Mouse (Mus musculus) heart, adult 9 months (tissue): Measurements from ENCODE around the gene Stox2.

Source experiments
- DNase-seq, 2 experiments: peaks; one replicate each; pipeline ENCODE4 v3.0.0; 2022; ENCODE audit warnings: low spot score in 2 of 2

The Stox2 gene

DNA sequence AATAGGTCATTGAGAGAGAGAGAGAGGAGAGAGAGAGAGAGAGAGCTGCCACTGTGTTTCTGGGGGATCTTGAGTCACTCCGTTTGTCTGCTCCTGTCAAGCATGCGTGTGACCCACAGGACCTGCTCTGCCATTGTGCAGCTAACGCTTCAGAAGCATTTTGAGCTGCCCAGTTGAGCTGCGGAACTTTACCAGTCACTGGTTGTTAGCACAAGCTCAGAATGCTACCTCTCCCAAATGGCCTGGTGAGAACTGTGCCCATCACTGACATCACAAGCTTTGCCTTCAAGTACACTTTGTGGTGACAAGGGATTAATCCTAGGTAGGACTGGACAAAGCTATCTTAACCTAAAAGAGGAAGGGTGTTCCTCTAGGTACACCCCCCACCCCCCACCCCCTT, 263.9 kb downstream of the Stox2 start:
- no peak for DNase-seq

DNA sequence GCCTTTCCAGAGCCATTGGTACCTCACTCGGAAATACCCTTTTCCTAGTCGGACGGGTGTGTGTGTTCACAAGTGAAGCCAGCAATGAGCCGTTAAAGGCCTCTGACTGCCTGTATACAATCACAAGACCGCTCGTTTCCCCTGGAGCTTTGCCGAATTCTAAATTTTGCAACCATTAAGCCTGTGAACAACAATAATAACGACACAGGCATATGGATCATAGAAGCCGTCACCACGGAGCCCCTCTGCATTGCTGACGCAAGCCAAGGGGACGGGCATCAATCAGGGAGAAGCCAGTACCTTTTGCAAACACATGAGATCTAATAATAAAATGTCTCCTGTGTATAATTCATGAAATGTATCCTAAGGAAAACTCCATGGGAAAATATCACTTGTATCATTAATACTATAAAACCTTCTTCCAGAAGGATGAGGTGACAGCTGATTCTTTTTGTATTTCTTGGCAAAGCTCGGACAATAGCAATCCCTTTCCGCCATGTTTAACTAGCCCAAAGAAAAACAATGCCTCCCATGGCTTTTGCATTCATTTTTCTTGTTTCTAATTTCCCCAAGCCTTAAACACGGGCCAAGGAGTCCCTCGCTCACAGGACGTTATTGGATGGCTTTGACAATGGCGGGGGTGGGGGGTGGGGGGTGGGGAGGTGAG, 265.0 kb downstream of the Stox2 start:
- no peak for DNase-seq

DNA sequence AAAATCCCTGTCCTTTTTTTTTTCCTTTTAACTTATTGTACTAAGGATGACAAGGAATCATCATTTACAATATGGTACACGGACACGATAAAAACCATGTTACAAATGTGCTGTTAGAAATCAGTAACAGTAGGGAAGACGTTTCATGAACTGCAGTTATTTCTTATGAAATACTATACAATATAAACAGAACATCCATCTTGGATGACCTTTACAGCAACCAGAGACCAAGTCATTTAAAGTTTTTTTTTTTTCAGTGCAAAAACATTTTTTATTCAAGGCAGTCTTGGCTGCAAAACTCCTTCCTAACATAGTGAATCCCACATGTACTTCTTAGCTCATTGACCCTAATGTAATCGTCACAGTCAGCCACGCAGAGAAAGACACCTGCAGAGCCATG, 266.0 kb downstream of the Stox2 start:
- DNase-seq: no peak

DNA sequence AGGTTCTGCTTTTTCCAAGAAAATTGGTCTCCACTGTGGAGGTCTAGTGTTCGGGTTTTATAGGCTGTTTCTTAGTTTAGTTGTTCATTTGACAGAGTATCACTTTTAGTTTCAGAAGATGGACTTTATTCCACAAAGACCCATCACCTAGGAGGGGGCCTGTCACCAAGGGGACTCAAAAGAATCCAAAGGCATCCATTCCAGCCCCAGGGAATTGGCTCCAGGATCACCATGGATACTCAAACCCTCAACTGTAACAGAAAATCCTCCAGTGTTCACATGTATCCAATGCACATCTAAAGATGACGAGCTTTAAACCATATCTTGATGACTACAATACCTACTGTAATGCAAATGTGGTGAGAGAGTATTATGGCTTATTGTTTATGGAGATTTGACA, 267.4 kb downstream of the Stox2 start:
- no peak for DNase-seq

DNA sequence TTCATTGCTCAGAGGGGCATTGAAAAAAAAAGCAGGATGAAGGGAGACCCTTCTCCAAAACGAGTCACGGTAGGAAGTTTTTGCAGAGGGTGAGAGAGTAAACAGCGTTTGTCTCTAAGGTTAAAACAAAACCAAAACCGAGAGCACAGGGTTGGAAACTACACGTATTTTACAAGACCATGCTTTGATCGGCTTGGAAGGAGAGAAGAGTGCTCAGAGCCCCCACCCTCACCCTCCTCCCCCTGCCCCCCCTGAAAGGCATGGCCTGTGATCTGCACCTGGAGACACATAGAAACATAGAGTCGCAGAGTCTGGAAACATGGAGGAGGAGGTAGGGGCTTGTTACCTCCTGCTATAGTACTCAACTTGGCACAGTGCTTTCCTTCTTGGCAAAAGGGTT, 272.3 kb downstream of the Stox2 start:
- DNase-seq: no peak

DNA sequence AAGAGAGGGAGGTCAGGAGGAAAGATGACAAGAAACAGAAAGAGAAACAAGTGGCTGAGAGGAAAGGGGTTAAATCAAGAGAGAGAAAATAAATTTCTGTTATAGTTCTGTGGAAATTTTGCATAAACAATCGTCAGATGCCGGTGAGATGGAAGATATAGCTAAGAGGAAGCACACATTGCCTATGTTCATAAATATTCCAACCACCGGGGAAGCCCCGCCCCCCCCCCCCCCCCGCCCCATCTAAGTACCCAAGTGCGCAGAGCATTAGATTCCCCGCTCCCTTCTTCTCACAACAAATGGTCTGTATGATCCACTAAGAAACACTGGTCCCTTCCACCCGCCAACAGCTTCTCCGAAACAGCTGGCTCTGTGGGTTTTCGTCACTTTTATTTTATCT, 273.3 kb downstream of the Stox2 start:
- DNase-seq: no peak

DNA sequence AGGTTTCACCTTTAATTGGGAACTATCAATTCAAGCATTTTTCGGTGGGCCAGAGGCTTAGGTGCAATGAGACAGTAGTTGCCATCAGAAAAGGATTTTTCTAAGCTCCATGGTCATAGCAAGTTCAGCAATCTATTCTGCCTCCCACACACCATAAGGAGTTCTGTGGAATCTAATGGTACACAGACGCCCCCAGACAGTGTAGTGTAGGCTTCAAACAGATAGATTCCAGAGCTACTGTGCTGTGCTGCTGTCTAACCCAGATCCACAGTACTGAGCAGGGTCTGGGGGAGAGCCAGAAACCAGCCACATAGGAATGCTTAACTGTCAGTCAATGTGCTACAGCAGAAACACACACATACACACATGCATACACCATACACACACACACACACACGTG, 285.5 kb downstream of the Stox2 start:
- no peak for DNase-seq

DNA sequence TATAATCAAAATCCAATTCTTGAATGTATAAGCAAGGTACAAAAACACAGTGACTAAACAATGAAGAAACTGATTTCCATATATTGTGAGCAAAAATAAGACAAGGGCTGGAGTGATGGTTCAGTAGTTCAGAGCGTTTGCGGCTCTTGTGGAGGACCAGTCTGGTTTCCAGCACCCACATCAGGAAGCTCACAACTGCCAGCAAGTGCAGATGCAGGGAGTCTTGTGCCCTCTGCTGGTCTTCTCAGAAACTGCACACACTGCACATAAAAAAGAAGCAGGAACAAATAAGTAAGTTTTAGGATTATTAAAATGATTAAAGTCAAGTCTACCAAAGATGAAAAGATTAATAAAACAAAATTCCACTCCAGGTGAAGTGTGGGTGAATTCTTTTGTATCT, 291.6 kb downstream of the Stox2 start:
- no peak for DNase-seq

DNA sequence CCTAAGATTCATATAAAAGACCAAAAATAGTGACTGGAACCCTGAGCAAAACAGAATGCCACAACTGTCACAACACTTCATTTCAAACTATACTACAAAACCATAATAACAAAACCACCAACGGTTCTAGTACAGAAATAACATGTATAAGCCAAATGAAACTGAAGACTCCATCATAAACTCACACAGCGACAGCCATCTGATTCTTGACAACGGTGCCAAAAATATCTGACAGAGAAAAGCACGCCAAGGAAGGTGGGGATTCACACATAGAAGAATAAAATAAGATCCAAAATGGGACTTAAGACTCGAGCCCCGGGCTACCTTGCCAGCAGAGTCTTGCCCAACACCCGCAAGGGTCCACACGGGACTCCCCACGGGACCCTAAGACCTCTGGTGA, 300.9 kb downstream of the Stox2 start:
- no peak for DNase-seq

DNA sequence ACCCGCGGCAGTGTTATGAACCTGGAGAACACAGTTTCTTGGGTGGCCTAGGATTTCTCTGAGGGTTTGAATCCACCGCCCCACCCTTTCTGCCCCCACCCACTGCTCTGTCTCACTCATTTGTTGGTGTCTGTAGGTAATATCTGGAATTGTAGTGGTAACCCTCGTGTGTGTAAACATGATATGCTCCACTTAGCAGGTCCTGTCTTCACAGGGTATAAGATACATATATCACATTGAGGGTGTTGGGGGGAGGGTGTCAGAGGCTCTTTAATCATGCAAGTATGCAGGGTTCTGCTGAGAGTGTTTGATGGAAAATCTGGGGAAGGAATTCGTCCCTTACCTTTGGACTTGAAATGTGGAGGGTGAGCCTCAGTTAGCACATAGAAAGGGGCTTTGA, 310.1 kb downstream of the Stox2 start:
- no peak for DNase-seq

DNA sequence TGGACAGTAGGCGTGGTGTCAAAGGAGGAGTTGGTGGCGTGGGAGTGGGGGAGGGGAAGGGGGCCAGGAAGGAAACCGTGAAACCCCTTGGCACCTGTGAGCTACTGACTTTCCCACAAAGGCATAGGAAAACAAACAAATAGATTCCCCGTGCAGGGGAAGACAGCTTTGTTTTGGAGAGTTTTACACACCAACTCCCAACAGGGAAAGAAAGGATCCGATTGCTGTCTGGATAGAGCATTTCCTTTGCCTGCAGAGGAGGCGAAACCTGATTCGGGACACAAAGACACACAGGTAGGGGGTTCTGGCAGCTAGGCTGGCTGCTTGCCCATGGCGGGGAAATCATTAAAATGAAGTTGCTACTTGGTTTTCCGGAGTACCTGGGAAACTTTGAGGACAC, 310.6 kb downstream of the Stox2 start:
- no peak for DNase-seq

DNA sequence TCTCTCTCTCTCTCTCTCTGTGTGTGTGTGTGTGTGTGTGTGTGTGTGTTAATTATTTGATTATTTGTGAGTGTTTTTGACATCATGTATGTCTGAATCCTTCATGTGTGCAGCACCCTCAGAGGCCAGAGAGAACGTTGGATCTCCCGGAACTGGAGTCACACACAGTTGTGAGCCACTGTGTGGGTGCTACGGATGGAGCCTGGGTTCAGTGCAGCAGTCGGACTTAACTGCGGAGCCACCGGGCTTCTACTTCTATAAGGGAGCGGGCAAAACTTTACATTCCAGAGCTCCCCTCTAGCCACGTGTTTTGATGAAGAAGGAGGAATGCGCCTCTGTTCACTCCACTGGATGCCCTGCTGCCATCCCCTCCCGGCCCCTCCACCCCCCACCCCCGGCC, 311.4 kb downstream of the Stox2 start:
- DNase-seq: no peak

DNA sequence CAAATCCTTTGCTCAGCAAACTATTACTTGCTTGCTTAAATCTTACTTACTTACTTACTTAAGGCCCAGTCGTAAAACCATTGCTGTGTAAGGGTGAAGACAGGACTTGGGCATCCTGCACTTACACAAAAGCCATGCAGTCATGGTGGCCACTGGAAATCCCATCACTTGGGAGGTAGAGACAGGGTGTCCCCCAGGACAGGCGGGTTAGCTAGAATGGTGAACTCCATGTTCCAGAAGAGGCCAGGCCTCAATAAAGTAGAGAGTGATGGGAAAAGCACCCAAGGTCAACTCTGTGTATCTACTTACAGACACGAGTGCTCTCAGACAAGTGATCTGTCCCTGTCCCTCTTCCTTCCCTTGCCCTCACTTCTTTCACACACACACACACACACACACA, 312.8 kb downstream of the Stox2 start:
- DNase-seq: no peak
